Mouse (Mus musculus) forebrain, embryonic 10.5 days (tissue): ENCODE results near the gene Fap. TPM values are rescaled to one million over a fixed set of nuclear protein-coding genes. Genes with fewer than 3 reads are reported as not detected.

Experiments used
- DNase-seq: peaks from one replicate; pipeline ENCODE4 v3.0.0-alpha.2; 2017; ENCODE audit warnings: low spot score; ENCODE audit errors: extremely low spot score
- H3K27ac ChIP-seq: fragments of 300-500 bp; sonication (generic); 2 replicates; pipeline ENCODE4 v1.5.1; 2016; ENCODE audit warnings: mild to moderate bottlenecking
- H3K27me3 ChIP-seq: fragments of 300-500 bp; sonication (generic); 2 replicates; pipeline ENCODE4 v1.6.1; 2016; ENCODE audit warnings: mild to moderate bottlenecking; ENCODE audit not compliant: poor library complexity, severe bottlenecking
- H3K36me3 ChIP-seq: fragments of 300-500 bp; sonication (generic); replicated peaks from 2 replicates; pipeline ENCODE4 v1.6.1; 2016; ENCODE audit warnings: mild to moderate bottlenecking, moderate library complexity
- H3K4me1 ChIP-seq: fragments of 300-500 bp; sonication (generic); 2 replicates; pipeline ENCODE4 v1.6.1; 2016
- H3K4me3 ChIP-seq: fragments of 300-500 bp; sonication (generic); 2 replicates; pipeline ENCODE4 v1.5.1; 2016; ENCODE audit warnings: mild to moderate bottlenecking, moderate library complexity
- H3K9me3 ChIP-seq: fragments of 300-500 bp; sonication (generic); 2 replicates; pipeline ENCODE4 v1.6.1; 2016; ENCODE audit warnings: mild to moderate bottlenecking, moderate library complexity
- WGBS: fragments of 180-500 bp; shearing (Covaris S2); methylation state at CpG from one replicate; pipeline ENCODE4 v1.1.7; 2016; 5-methylcytosine and 5-hydroxymethylcytosine counted together
- polyA plus RNA-seq: library from polyadenylated mRNA; unstranded; fragments of >200 nt; fragmentation: Nextera tagmentation; extraction: Ambion mirVana; gene quantifications from 2 replicates; pipeline ENCODE4 v1.2.1, GENCODE M21; 2016

Fap gene
- polyA plus RNA-seq, 1 experiment from 2014 or later, result 5.4 TPM

DNA sequence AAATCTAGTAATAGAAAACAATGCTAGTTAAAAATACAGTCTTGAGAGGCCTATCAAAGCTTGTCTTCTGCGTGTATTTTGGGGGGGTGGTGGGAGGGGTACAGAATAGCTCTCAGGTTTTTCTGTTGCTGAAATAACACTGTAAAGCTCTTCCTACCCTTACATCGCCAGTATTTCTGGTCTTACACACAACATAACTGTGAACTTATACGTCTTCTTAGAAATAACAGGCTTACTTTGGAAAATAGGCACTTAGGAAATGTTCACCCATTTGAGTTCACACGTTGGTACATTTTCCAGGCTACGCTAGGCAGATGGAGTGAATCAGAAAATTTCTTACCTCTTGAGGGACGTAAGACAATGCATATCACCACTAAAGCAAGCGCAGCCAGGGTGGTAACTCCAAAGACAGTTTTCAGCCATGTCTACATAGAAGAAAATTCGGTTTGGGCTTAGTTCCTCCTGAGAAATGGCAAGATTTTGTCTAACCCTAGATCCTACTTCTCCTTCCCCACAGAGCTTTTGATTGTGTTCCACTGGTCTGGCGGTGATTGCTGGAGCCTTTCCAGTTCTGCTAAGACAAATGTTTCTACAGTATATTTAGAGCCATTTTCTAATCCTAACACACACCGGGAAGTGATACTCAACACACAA, 649 bp downstream of the Fap start:
- Histone ChIP-seq H3K27ac (peak overlapping the region; percentile 71), H3K36me3 (no peaks in the 10 kb centered on the region), H3K9me3 (no peaks in the 10 kb centered on the region), H3K4me1 (0 out of 2 replicates have a peak, but pooled peaks cover 4% of the 10 kb centered on the region), H3K27me3 (no peaks in the 10 kb centered on the region), H3K4me3 (peak overlapping the region; percentile 28)
- no peak for DNase-seq
- WGBS, result 79% methylated on average over 10 of the region's 10 CpGs

DNA sequence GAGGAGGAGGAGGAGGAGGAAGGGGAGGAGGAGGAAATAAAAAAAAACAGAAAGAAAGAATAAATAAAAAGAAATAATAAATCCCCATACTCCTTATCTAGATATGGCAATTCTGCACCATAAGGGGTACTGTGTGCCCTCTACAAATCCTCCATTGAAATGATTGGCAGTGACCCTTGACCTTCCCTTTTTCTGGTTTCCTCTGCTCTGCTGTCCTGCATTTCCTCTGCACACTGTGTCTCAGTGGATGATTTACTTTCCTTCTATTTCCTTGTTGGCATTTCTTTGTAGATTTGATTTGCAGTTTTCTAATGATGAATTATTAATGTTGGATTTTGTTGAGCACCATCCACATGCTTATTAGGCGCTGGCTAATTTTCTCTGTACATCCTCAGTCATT, 9.2 kb downstream of the Fap start:
- WGBS, result 91% methylated on average over 1 of the region's 1 CpGs
- Histone ChIP-seq H3K27ac (no peak overlapping the region), H3K4me3 (no peak overlapping the region), H3K9me3 (no peaks in the 10 kb centered on the region), H3K4me1 (peaks cover 7% of the 10 kb centered on the region), H3K36me3 (no peaks in the 10 kb centered on the region), H3K27me3 (no peaks in the 10 kb centered on the region)
- no peak for DNase-seq

DNA sequence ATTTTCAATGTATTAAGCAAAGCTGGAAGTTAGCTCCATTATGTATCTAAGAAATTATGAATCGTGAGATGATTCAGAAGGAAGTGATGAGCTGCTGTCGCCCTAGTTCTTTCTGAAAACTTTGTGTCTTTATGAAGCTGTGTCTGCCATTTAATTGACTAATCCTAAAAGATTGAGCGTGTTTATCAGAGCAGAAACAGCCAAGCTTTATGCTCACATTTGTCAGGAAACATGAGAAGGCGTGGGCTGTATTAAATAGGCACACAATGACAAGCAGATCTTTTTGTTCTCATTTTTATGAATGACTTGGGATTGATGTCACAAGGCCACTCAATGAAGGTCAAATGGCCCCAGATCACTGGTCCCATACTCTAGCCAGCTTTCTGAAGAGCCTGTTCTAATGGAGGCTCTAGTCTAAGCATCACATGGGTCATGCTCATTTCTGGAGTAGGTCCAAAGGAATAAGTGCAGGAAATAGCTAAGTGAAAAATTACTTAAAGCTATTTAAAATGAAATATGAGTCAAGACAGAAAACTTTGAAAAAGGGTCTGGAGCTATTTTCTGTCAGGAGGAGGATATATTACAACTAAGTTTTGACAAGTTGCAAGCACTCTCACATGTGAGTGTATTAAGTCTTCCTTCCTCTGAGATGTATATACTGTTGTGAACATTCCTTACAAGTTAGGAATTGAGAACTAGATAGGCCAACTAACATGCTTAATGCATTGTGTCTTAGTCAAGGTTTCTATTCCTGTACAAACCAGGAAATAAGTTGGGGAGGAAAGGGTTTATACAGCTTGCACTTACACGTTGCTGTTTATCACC, 11.0 kb downstream of the Fap start:
- no peak for DNase-seq
- no peak overlapping the region for H3K4me3 ChIP-seq
- H3K36me3 ChIP-seq, result no peaks in the 10 kb centered on the region
- H3K9me3 ChIP-seq, result no peaks in the 10 kb centered on the region
- H3K4me1 ChIP-seq, result peaks cover 7% of the 10 kb centered on the region
- 69% methylated on average over 5 of the region's 5 CpGs for WGBS
- H3K27ac ChIP-seq, result no peak overlapping the region
- H3K27me3 ChIP-seq, result no peaks in the 10 kb centered on the region

DNA sequence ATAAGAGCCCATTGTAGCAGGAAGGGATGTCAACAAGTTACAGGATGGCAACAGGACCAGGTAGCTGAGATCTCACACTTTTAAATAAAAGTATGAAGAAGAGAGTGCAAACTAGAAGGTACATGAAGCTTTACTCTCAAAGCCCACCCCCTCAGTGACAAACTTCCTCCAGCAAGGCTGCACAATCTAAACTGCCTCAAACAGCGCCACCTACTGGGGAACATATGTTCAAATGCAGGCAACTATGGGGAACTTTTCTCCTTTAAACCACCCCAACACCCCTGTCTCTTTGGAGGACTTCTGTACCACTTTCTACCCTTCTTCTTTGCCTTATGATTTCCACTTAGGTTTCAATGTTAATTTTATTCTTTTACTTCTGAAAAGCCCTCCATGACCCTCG, 16.5 kb downstream of the Fap start:
- WGBS, result 72% methylated on average over 2 of the region's 2 CpGs
- no peak overlapping the region for H3K27ac ChIP-seq

GRCm38 (mm10) chr2:62556349-62556748, 17.5 kb downstream of the Fap start:
- no peaks in the 10 kb centered on the region for H3K27me3 ChIP-seq
- no peaks in the 10 kb centered on the region for H3K9me3 ChIP-seq
- H3K4me1 ChIP-seq, result no peaks in the 10 kb centered on the region
- no peak for DNase-seq
- no peaks in the 10 kb centered on the region for H3K36me3 ChIP-seq
- H3K27ac ChIP-seq, result no peak overlapping the region
- no peak overlapping the region for H3K4me3 ChIP-seq
- 93% methylated on average over 9 of the region's 9 CpGs for WGBS

More for the DNA sequence above, 16.5 kb downstream of the Fap start:
- Histone ChIP-seq H3K27me3 (no peaks in the 10 kb centered on the region), H3K4me3 (no peak overlapping the region), H3K36me3 (no peaks in the 10 kb centered on the region), H3K4me1 (peaks cover 1% of the 10 kb centered on the region), H3K9me3 (no peaks in the 10 kb centered on the region)
- no peak for DNase-seq

DNA sequence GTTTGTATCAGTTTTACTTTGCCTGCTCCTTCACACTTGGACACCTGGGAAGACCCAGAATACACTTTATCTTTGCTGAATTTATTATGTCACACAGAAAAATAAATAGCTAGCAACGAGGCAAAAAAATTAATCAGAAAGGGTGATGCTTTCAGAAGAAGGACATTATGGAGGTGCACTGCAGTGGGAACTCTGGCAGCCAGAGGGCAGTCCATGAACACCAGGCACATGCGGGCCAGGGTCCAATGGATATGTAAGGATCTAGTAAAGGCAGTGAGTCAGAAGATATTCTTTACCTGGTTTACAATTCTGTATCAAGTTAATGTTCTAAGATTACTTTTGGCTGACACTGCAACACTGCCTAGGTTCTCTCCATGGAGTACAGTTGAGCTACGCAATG, 24.2 kb downstream of the Fap start:
- WGBS, result 85% methylated on average over 3 of the region's 3 CpGs
- no peak for DNase-seq

GRCm38 (mm10) chr2:62549131-62549530, 24.7 kb downstream of the Fap start:
- no peak overlapping the region for H3K27ac ChIP-seq
- 96% methylated on average over 4 of the region's 4 CpGs for WGBS

More for the DNA sequence above, 24.2 kb downstream of the Fap start:
- Histone ChIP-seq H3K27ac (no peak overlapping the region), H3K9me3 (no peaks in the 10 kb centered on the region), H3K27me3 (no peaks in the 10 kb centered on the region), H3K36me3 (no peaks in the 10 kb centered on the region), H3K4me3 (no peak overlapping the region), H3K4me1 (no peaks in the 10 kb centered on the region)

DNA sequence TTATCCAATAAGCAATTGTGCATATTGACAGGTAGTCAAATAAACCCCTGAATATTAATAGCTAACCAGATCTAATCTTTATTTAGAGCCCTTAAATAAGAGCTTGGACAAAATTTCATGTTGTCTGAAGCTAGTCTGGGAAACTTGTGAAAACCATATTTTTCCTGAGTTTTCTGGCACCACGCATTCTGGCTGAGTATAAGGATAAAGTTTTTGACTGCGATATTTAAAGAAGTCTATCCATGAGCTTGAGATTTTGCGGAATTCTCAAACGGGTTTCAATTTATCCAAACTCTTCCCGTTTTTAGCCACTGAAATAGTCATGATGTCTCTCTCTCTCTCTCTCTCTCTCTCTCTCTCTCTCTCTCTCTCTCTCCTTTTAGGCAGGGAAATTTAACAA, 25.8 kb downstream of the Fap start:
- WGBS, result 93% methylated on average over 5 of the region's 5 CpGs
- Histone ChIP-seq H3K4me3 (no peak overlapping the region), H3K27ac (no peak overlapping the region), H3K9me3 (no peaks in the 10 kb centered on the region), H3K36me3 (no peaks in the 10 kb centered on the region), H3K27me3 (no peaks in the 10 kb centered on the region), H3K4me1 (no peaks in the 10 kb centered on the region)
- no peak for DNase-seq

More at GRCm38 (mm10) chr2:62549131-62549530, 24.7 kb downstream of the Fap start:
- Histone ChIP-seq H3K9me3 (no peaks in the 10 kb centered on the region), H3K4me3 (no peak overlapping the region), H3K4me1 (no peaks in the 10 kb centered on the region), H3K36me3 (no peaks in the 10 kb centered on the region), H3K27me3 (no peaks in the 10 kb centered on the region)
- DNase-seq, result no peak

DNA sequence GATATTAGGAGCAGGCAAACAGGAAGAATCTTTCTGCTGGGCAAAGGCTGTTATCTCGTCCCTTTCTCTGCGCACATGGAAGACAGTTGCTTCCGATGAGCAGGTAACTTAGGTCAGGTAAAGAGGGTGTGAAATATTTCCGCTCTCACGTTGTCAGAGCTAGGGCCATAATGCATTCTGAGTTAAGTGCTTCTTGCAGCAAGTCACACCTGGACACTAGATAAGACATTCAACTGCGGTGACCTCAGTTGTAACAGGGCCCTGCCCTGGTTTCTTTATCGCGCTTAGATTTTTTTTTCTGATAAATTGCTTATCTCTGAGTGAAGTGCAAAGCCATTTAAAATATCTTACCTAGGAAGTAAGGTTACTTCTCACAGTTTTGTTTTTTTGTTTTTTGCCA, 38.4 kb downstream of the Fap start:
- no peak for DNase-seq
- H3K27me3 ChIP-seq, result no peaks in the 10 kb centered on the region
- no peaks in the 10 kb centered on the region for H3K9me3 ChIP-seq
- H3K4me1 ChIP-seq, result no peaks in the 10 kb centered on the region
- H3K36me3 ChIP-seq, result no peaks in the 10 kb centered on the region
- no peak overlapping the region for H3K4me3 ChIP-seq
- no peak overlapping the region for H3K27ac ChIP-seq
- 95% methylated on average over 8 of the region's 8 CpGs for WGBS

- Histone ChIP-seq H3K27ac (no peak overlapping the region), H3K27me3 (no peaks in the 10 kb centered on the region), H3K9me3 (no peaks in the 10 kb centered on the region), H3K36me3 (no peaks in the 10 kb centered on the region), H3K4me1 (no peaks in the 10 kb centered on the region), H3K4me3 (no peak overlapping the region)
- WGBS, result 76% methylated on average over 1 of the region's 1 CpGs
- DNase-seq, result no peak
Observed at GRCm38 (mm10) chr2:62531065-62531464, 42.8 kb downstream of the Fap start.

DNA sequence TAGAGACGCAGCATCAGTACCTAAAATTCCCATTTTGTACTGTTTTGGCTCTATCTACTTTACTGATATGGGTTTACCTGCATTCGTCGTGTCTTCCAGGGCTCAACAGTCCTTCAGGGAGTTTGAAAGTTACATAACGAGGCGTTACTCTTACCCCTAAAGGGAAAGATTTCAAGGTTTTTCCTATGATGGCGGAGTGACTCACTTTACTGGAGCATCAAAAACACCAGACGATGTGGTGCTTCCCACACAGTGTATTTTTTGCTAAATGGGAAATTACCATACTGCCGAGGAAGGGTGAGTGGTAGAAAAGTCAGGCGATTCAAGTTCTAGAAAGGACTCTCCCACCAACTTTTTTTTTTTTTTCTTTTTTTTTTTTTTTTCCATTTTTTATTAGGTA, 47.5 kb downstream of the Fap start:
- no peaks in the 10 kb centered on the region for H3K27me3 ChIP-seq
- H3K27ac ChIP-seq, result no peak overlapping the region
- WGBS, result 91% methylated on average over 9 of the region's 9 CpGs
- no peak for DNase-seq
- no peaks in the 10 kb centered on the region for H3K36me3 ChIP-seq
- no peaks in the 10 kb centered on the region for H3K4me1 ChIP-seq
- no peak overlapping the region for H3K4me3 ChIP-seq
- H3K9me3 ChIP-seq, result no peaks in the 10 kb centered on the region

DNA sequence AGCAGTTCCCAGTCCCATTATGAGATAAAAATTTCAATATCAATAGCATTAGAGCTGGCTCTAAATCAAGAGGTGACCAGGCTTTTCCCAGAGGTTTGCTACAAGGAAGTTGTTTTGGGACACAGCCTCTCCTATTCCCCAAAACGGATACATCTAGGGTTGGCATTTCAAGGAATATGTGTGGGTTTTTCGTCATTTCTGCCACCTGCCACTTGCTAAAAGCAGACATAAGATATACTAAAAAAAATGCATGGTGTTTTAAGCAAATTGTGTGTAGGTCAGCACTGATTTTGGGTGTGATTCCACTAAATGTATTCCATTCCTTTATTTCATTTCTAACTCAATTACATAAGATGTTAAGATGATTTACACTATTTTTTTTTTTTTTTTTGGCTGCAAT, 56.1 kb downstream of the Fap start:
- Histone ChIP-seq H3K9me3 (no peaks in the 10 kb centered on the region), H3K4me1 (no peaks in the 10 kb centered on the region), H3K36me3 (no peaks in the 10 kb centered on the region), H3K27ac (no peak overlapping the region), H3K27me3 (no peaks in the 10 kb centered on the region), H3K4me3 (no peak overlapping the region)
- DNase-seq, result no peak
- WGBS, result 81% methylated on average over 2 of the region's 2 CpGs

GRCm38 (mm10) chr2:62514477-62514876, 59.4 kb downstream of the Fap start:
- no peak overlapping the region for H3K27ac ChIP-seq
- no peak overlapping the region for H3K4me3 ChIP-seq
- no peaks in the 10 kb centered on the region for H3K4me1 ChIP-seq
- WGBS, result 91% methylated on average over 6 of the region's 6 CpGs
- no peak for DNase-seq
- no peaks in the 10 kb centered on the region for H3K9me3 ChIP-seq
- H3K27me3 ChIP-seq, result no peaks in the 10 kb centered on the region
- no peaks in the 10 kb centered on the region for H3K36me3 ChIP-seq
